Mouse (Mus musculus) kidney, adult 2 months (tissue): ENCODE measurements around the gene Crip1.

Source experiments
- CTCF ChIP-seq: fragments of 200-500 bp; conservative IDR thresholded peaks from 2 replicates; pipeline ENCODE4 v1.5.1; 2011; ENCODE audit warnings: low read depth, mild to moderate bottlenecking, control low read depth, low read length, moderate library complexity, mixed read lengths; ENCODE audit not compliant: insufficient read depth, insufficient read length
- POLR2A ChIP-seq: fragments of 200-500 bp; IDR thresholded peaks from one replicate; pipeline ENCODE4 v1.6.1; 2011; ENCODE audit warnings: low read depth, low read length, control low read depth

DNA sequence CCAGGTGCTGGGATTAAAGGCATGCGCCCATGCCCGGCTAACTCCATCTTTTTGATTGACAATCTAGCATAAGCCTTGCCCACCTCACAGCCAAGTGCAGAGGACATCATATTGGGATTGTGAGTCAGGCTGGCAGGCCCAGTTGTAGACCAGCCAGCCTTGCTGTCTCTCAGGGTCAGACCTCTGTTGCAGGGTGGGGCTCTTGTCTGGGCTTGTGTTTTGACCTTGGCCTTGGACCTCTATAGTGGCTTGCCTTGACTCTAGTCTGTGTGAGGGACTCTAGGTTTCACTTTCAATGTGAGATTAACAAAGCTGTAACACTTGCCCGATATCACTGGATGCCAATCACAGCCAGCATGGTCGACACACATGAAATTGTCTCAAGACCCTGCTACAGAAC is 32.0 kb upstream of the Crip1 start:
- TF ChIP-seq POLR2A (no peak), CTCF (no peak)
